Mouse (Mus musculus) left cerebral cortex, adult 2 months (tissue): ENCODE results near the gene Mcat. TPM values are rescaled to one million over a fixed set of nuclear protein-coding genes. Genes with fewer than 3 reads are reported as not detected.
A peak's percentile ranks its signal among the peaks of the same experiment; 100 is the strongest.
"Not testable (repeated sequence)": the region's sequence is repeated elsewhere in the genome, so short reads cannot be mapped to it uniquely, and the experiment has no call there.

Experiments
- DNase-seq, 2 experiments: peaks; one replicate each; pipeline ENCODE4 v3.0.0; 2021 to 2022; ENCODE audit warnings: low spot score in 2 of 2, mixed read lengths in 1 of 2; ENCODE audit errors: extremely low spot score in 1 of 2
- H3K27ac ChIP-seq: fragments of 200-600 bp; 2 replicates; pipeline ENCODE4 v1.8.1; 2022
- H3K4me3 ChIP-seq: fragments of 200-600 bp; 2 replicates; pipeline ENCODE4 v1.8.1; 2022
- CTCF ChIP-seq: fragments of 200-600 bp; IDR thresholded peaks from 2 replicates; pipeline ENCODE4 v1.8.1; 2022; ENCODE audit warnings: antibody characterized with exemption, mild to moderate bottlenecking, moderate library complexity
- intact Hi-C: fragments of 180-260 bp; cut with DNase I; formaldehyde crosslinking; loops from one replicate; pipeline ENCODE4 v1.15.1; 2025
- microRNA-seq, 2 experiments: library from miRNA; unstranded; fragments of <30 nt; microRNA quantifications; one replicate each; pipeline ENCODE4 v1.2.0; 2021
- total RNA-seq, 2 experiments: library from RNA; stranded (reverse); gene quantifications; 2 replicates each; pipeline ENCODE4 v1.2.3; 2021

Gene Mcat
- total RNA-seq, 2 experiments from 2014 or later, result 19.0 to 26.9 TPM

DNA sequence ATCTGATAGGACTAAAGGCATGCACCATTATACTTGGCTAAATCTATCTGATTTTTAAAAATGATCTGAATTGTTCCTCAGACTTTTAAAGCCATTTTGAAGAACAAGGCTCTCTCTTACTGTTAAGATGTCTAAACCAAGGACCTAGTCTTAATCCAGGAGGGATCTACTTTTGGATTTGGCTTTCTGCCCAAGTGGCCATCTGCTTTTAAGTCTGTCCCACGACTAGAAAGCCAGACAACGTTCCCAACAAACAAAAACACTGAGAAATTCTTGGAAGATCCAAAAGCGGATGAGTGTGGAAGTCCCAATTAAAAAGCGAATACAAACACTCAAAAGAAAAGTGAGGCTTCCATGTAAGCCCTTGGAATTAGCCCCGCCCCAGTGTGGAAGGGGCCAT, 48.6 kb downstream of the Mcat start:
- no peak for DNase-seq
- TF ChIP-seq CTCF, result no peak
- H3K4me3 ChIP-seq, result no peak overlapping the region
- intact Hi-C loops, result loop anchor here (5.0 to 10.0 kb wide), 3 partner anchors 133 to 710 kb away; no protein-coding TSS in a partner anchor
- H3K27ac ChIP-seq, result no peak overlapping the region

- no peak overlapping the region for H3K4me3 ChIP-seq
- intact Hi-C loops, result loop anchor here (10.0 kb wide), 1 partner anchor 708 kb away; no protein-coding TSS in a partner anchor
- DNase-seq, result no peak
- no peak for TF ChIP-seq CTCF
- H3K27ac ChIP-seq, result no peak overlapping the region
These were observed 50.9 kb downstream of the Mcat start for GRCm38 (mm10) chr15:83512489-83513281.

GRCm38 (mm10) chr15:83510805-83511405, 52.7 kb downstream of the Mcat start, which contains the start of gene Ttll1:
Gene Ttll1 (minus strand): TSS chr15:83510893.
- H3K4me3 ChIP-seq, result peak within 1 kb of the TSS; percentile 53
- TF ChIP-seq CTCF, result no peak
- peak; percentile 94 to 95 for DNase-seq
- peak within 1 kb of the TSS; percentile 38 for H3K27ac ChIP-seq
- intact Hi-C loops, result loop anchor here (10.0 kb wide), 1 partner anchor 706 kb away; no protein-coding TSS in a partner anchor

GRCm38 (mm10) chr15:83509950-83510804, 53.4 kb downstream of the Mcat start:
- peak; percentile 29 for TF ChIP-seq CTCF
- intact Hi-C loops, result loop anchor here (10.0 kb wide), 1 partner anchor 705 kb away; no protein-coding TSS in a partner anchor
- Histone ChIP-seq H3K4me3 (peak overlapping the region; percentile 53), H3K27ac (peak overlapping the region; percentile 38)
- no peak for DNase-seq

DNA sequence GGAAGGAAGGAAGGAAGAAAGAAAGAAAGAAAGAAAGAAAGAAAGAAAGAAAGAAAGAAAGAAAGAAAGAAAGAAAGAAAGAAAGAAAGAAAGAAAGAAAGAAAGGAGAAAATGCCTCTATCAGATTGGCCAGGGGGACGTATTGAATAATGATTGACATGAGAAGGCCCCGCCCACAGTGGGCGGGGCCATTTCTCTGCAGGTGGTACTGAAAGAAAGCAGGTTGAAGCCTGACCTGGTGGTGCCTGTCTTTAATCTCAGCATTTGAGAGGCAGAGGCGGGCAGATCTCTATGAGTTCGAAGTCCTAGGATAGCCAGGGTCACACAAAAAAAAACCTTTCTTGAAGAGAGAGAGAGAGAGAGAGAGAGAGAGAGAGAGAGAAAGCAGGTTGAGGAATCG, 62.1 kb downstream of the Mcat start:
- H3K4me3 ChIP-seq, H3K27ac ChIP-seq, DNase-seq, intact Hi-C loops: not testable (repeated sequence)

DNA sequence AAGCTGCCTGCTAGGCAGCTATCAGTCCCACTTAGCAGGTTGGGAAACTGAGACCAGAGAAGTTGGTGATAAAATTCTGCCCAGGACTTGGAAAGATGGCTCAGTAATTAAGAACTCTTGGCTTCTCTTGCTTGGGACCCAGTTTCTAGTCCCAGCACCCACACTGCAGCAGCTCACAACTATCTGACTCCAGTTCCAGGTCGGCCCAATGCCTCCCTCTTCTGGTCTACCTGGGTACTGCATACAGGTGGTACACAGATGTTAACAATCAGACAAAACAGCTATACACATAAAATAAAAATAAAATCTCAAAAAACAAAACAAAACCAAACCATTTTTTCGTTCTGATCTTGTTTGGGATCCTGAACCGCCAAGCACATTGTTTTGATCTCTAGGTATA, 63.2 kb downstream of the Mcat start:
- TF ChIP-seq CTCF, result peak; percentile 61
- no peak for DNase-seq
- Histone ChIP-seq H3K27ac (no peak overlapping the region), H3K4me3 (no peak overlapping the region)
- intact Hi-C loops, result no loop called here

- no peak for TF ChIP-seq CTCF
- no peak overlapping the region for H3K27ac ChIP-seq
- no peak overlapping the region for H3K4me3 ChIP-seq
- no peak for DNase-seq
- intact Hi-C loops, result no loop called here
These were observed 64.3 kb downstream of the Mcat start for GRCm38 (mm10) chr15:83499211-83499755.

GRCm38 (mm10) chr15:83497299-83497698, 66.3 kb downstream of the Mcat start:
- TF ChIP-seq CTCF, result peak; percentile 29
- intact Hi-C loops, result no loop called here
- H3K4me3 ChIP-seq, result no peak overlapping the region
- DNase-seq, result no peak
- H3K27ac ChIP-seq, result no peak overlapping the region

Small RNAs within 50 kb of the gene (microRNA-seq; reads per million reads assigned to microRNA genes)
- gene Gm24575, result 0 reads per million in 2 experiments

Other genes starting within 250 kb of the Mcat start
- 10 to 100 TPM; 19.5 to 21.5 TPM for gene Arfgap3, start 213.5 kb downstream of the Mcat start, total RNA-seq
- gene Pacsin2, start 99.2 kb downstream of the Mcat start, total RNA-seq, result 100 to 1,000 TPM in 1 of 2 experiments, 10 to 100 TPM in 1; 97.4 to 102 TPM
- gene Ttll1, start 52.9 kb downstream of the Mcat start, total RNA-seq, result 10 to 100 TPM; 45.5 to 54.9 TPM
- under 1 TPM in 1 of 2 experiments, not detected in 1; 0.70 TPM for gene Bik, start 36.9 kb downstream of the Mcat start, total RNA-seq
- 1 to 10 TPM; 5.6 to 7.9 TPM for gene Tspo, start 195 bp downstream of the Mcat start, total RNA-seq
- 10 to 100 TPM; 12.4 to 12.6 TPM for gene Ttll12, start 31.4 kb upstream of the Mcat start, total RNA-seq
- gene Scube1, start 161.2 kb upstream of the Mcat start, total RNA-seq, result 10 to 100 TPM; 72.2 to 74.2 TPM
- 100 to 1,000 TPM; 201 to 208 TPM for gene Mpped1, start 215.7 kb upstream of the Mcat start, total RNA-seq